Mouse (Mus musculus): ENCODE measurements around the gene Pcnx2. TPM values are rescaled to one million over a fixed set of nuclear protein-coding genes. Genes with fewer than 3 reads are reported as not detected.

The Pcnx2 gene
- total and polyA plus RNA-seq, 3 experiments, result not detected

GRCm38 (mm10) chr8:125779656-125780055 lies 118.5 kb downstream of the Pcnx2 start:
- TF ChIP-seq MAFK (IDR thresholded peaks at IDR 0.05; ENCODE audit: insufficient replicate concordance, low read length) (no peak), HCFC1 (IDR thresholded peaks at IDR 0.05; ENCODE audit: low read depth, low read length) (no peak), IRF4 (IDR thresholded peaks at IDR 0.05; ENCODE audit: low read depth, low read length) (no peak), EP300 (IDR thresholded peaks at IDR 0.05; ENCODE audit: low read length) (no peak), ZC3H11A (IDR thresholded peaks at IDR 0.05; ENCODE audit: low read depth, low read length) (no peak), SMC3 (IDR thresholded peaks at IDR 0.05; ENCODE audit: low read depth, low read length) (no peak), USF1 (IDR thresholded peaks at IDR 0.05; ENCODE audit: low read depth, low read length) (no peak)
- Histone ChIP-seq H3K9ac (ENCODE audit: insufficient read depth, low read depth) (no peak overlapping the region), H3K9me3 (replicated peaks; ENCODE audit: low read length) (no peaks in the 10 kb centered on the region)

DNA sequence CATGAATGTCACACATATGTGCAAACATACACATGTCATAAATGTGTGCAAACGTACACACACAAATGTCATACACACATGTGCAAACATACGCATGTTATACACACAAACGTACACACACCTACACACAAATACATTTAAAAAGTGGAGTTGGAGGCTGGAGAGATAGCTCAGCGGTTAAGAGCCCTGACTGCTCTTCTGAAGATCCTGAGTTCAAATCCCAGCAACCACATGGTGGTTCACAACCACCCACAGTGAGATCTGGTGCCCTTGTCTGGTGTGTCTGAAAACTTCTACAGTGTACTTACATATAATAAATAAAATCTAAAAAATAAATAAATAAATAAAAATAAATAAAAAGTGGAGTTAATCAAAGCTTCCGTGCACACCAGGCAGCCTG lies 119.2 kb downstream of the Pcnx2 start:
- Histone ChIP-seq H3K27me3 (replicated peaks) (peaks cover 2% of the 10 kb centered on the region), H3K9ac (ENCODE audit: insufficient read depth, low read depth) (no peak overlapping the region), H3K4me1 (ENCODE audit: control insufficient read depth in 1 of 2, insufficient read depth in 2 of 2) (no peaks in the 10 kb centered on the region), H3K4me3 (replicated peaks in 1 of 3; ENCODE audit: low read depth in 2 of 3, low read length in 2 of 3, poor library complexity in 1 of 3) (no peak overlapping the region), H3K9me3 (replicated peaks; ENCODE audit: low read length) (no peaks in the 10 kb centered on the region), H3K27ac (ENCODE audit: insufficient read depth, low read depth) (no peak overlapping the region), H3K79me2 (replicated peaks; ENCODE audit: control insufficient read depth, extremely low read depth, insufficient read depth, poor library complexity, severe bottlenecking) (no peaks in the 10 kb centered on the region), H3K36me3 (replicated peaks in 1 of 2; ENCODE audit: control insufficient read depth in 1 of 2, insufficient read depth in 1 of 2, low read length in 1 of 2) (no peaks in the 10 kb centered on the region), H3K4me2 (ENCODE audit: insufficient read depth, low read depth, poor library complexity, severe bottlenecking) (no peak overlapping the region)
- DNase-seq (ENCODE audit: extremely low read depth), result peak; percentile 11
- dilution Hi-C loops (cut with MboI; ENCODE audit: extremely low pct_ligation_motif_present, extremely low pct_unique_long_range_greater_than_20kb, low sequenced_read_pairs), result no loop called here
- no peak for TF ChIP-seq ZMIZ1 (IDR thresholded peaks at IDR 0.05; ENCODE audit: low read depth, low read length)
- TF ChIP-seq ZKSCAN1 (IDR thresholded peaks at IDR 0.05; ENCODE audit: borderline replicate concordance, low read depth, low read length), result no peak
- TF ChIP-seq CHD1 (IDR thresholded peaks at IDR 0.05; ENCODE audit: low read depth, low read length), result no peak
- TF ChIP-seq MAFK (IDR thresholded peaks at IDR 0.05; ENCODE audit: insufficient replicate concordance, low read length), result no peak
- no peak for TF ChIP-seq JUN (IDR thresholded peaks at IDR 0.05; ENCODE audit: insufficient read depth, low read depth, low read length)
- TF ChIP-seq ZNF384 (IDR thresholded peaks at IDR 0.05; ENCODE audit: low read depth, low read length), result no peak
- in situ Hi-C loops (cut with MboI; ENCODE audit: low pct_ligation_motif_present, low pct_unique_long_range_greater_than_20kb, low sequenced_read_pairs), result no loop called here

More at GRCm38 (mm10) chr8:125779656-125780055, 118.5 kb downstream of the Pcnx2 start:
- in situ Hi-C loops (cut with MboI; ENCODE audit: low pct_ligation_motif_present, low pct_unique_long_range_greater_than_20kb, low sequenced_read_pairs) (no loop called here), dilution Hi-C loops (cut with MboI; ENCODE audit: extremely low pct_ligation_motif_present, extremely low pct_unique_long_range_greater_than_20kb, low sequenced_read_pairs) (no loop called here)
- H3K4me2 ChIP-seq (ENCODE audit: insufficient read depth, low read depth, poor library complexity, severe bottlenecking), result no peak overlapping the region
- no peak overlapping the region for H3K4me3 ChIP-seq (replicated peaks in 1 of 3; ENCODE audit: low read depth in 2 of 3, low read length in 2 of 3, poor library complexity in 1 of 3)
- peaks cover 2% of the 10 kb centered on the region for H3K27me3 ChIP-seq (replicated peaks)
- no peaks in the 10 kb centered on the region for H3K4me1 ChIP-seq (ENCODE audit: control insufficient read depth in 1 of 2, insufficient read depth in 2 of 2)
- H3K36me3 ChIP-seq (replicated peaks in 1 of 2; ENCODE audit: control insufficient read depth in 1 of 2, insufficient read depth in 1 of 2, low read length in 1 of 2), result no peaks in the 10 kb centered on the region
- no peak for DNase-seq (ENCODE audit: extremely low read depth)
- no peak overlapping the region for H3K27ac ChIP-seq (ENCODE audit: insufficient read depth, low read depth)
- no peaks in the 10 kb centered on the region for H3K79me2 ChIP-seq (replicated peaks; ENCODE audit: control insufficient read depth, extremely low read depth, insufficient read depth, poor library complexity, severe bottlenecking)

- DNase-seq (ENCODE audit: extremely low read depth), result no peak
- no peak overlapping the region for H3K9ac ChIP-seq (ENCODE audit: insufficient read depth, low read depth)
- H3K4me2 ChIP-seq (ENCODE audit: insufficient read depth, low read depth, poor library complexity, severe bottlenecking), result no peak overlapping the region
- TF ChIP-seq ETS1 (conservative IDR thresholded peaks at IDR 0.05; ENCODE audit: low read depth, low read length) (no peak), SIN3A (IDR thresholded peaks at IDR 0.05; ENCODE audit: low read length) (no peak)
- no peak overlapping the region for H3K27ac ChIP-seq (ENCODE audit: insufficient read depth, low read depth)
- peaks cover 4% of the 10 kb centered on the region for H3K27me3 ChIP-seq (replicated peaks)
- H3K79me2 ChIP-seq (replicated peaks; ENCODE audit: control insufficient read depth, extremely low read depth, insufficient read depth, poor library complexity, severe bottlenecking), result no peaks in the 10 kb centered on the region
- in situ Hi-C loops (cut with MboI; ENCODE audit: low pct_ligation_motif_present, low pct_unique_long_range_greater_than_20kb, low sequenced_read_pairs) (no loop called here), dilution Hi-C loops (cut with MboI; ENCODE audit: extremely low pct_ligation_motif_present, extremely low pct_unique_long_range_greater_than_20kb, low sequenced_read_pairs) (no loop called here)
- no peak overlapping the region for H3K4me3 ChIP-seq (replicated peaks in 1 of 3; ENCODE audit: low read depth in 2 of 3, low read length in 2 of 3, poor library complexity in 1 of 3)
- no peaks in the 10 kb centered on the region for H3K4me1 ChIP-seq (ENCODE audit: control insufficient read depth in 1 of 2, insufficient read depth in 2 of 2)
- H3K9me3 ChIP-seq (replicated peaks; ENCODE audit: low read length), result no peaks in the 10 kb centered on the region
- no peaks in the 10 kb centered on the region for H3K36me3 ChIP-seq (replicated peaks in 1 of 2; ENCODE audit: control insufficient read depth in 1 of 2, insufficient read depth in 1 of 2, low read length in 1 of 2)
These were observed 120.5 kb downstream of the Pcnx2 start for GRCm38 (mm10) chr8:125777478-125778164.
